Mouse (Mus musculus): ENCODE measurements around the gene Gm21103. TPM values are rescaled to one million over a fixed set of nuclear protein-coding genes. Genes with fewer than 3 reads are reported as not detected.
"Not testable (repeated sequence)": the region's sequence is repeated elsewhere in the genome, so short reads cannot be mapped to it uniquely, and the experiment has no call there.

Gene Gm21103
- not detected in 2 replicates for polyA plus RNA-seq (2014; fragmentation: Nextera tagmentation; extraction: Ambion mirVana)

DNA sequence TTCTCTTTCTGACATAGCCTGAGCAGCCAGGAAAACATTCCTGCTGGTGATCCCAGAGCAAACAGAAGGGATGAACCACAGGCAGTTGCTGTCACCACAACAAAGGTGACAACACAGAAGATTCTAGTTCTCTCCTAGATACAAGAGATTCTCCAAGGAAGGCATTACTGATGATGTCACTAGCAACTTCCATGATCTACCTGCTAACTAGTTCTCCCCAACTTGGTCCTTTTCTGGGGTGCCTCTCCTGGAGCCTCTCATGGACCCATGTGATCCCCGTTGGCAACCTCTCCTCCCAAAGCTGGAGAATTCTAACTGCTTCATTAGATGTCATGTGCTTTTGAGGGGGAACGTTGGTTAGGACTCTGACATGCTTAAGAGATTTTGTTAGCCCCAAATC is at the start of gene Gm21103:
Gene Gm21103, minus strand, starts transcription at position 101 of the 400 bp plus-strand sequence.
- not testable (repeated sequence) for H3K4me3 ChIP-seq (ENCODE audit: low read depth, low read length); H3K36me3 ChIP-seq (replicated peaks; ENCODE audit: control insufficient read depth, insufficient read depth, low read depth, low read length); ATAC-seq (replicated peaks; ENCODE audit: insufficient number of reproducible peaks, low FRiP score, low TSS enrichment, low read depth); H3K9ac ChIP-seq (replicated peaks; ENCODE audit: low read length); H3K4me2 ChIP-seq (ENCODE audit: low read depth, low read length); H3K4me1 ChIP-seq (ENCODE audit: control insufficient read depth, insufficient read depth, low read length); DNase-seq (ENCODE audit: low spot score); H3K9me3 ChIP-seq (replicated peaks; ENCODE audit: control insufficient read depth, low read length); H3K27ac ChIP-seq (replicated peaks; ENCODE audit: low read depth, low read length); H3K27me3 ChIP-seq (ENCODE audit: control insufficient read depth, insufficient read depth, low read length)
- 88% methylated on average over 2 of the region's 2 CpGs for WGBS

- not testable (repeated sequence) for H3K27ac ChIP-seq (replicated peaks; ENCODE audit: low read depth, low read length); H3K36me3 ChIP-seq (replicated peaks; ENCODE audit: control insufficient read depth, insufficient read depth, low read depth, low read length); DNase-seq (ENCODE audit: low spot score); H3K4me3 ChIP-seq (ENCODE audit: low read depth, low read length); H3K9me3 ChIP-seq (replicated peaks; ENCODE audit: control insufficient read depth, low read length); H3K9ac ChIP-seq (replicated peaks; ENCODE audit: low read length); H3K4me1 ChIP-seq (ENCODE audit: control insufficient read depth, insufficient read depth, low read length); H3K4me2 ChIP-seq (ENCODE audit: low read depth, low read length); H3K27me3 ChIP-seq (ENCODE audit: control insufficient read depth, insufficient read depth, low read length); ATAC-seq (replicated peaks; ENCODE audit: insufficient number of reproducible peaks, low FRiP score, low TSS enrichment, low read depth)
- WGBS = no CpG with 5 or more reads among the region's 10 CpGs
Observed at GRCm38 (mm10) chr14:6343578-6343977, 38.9 kb upstream of the Gm21103 start, which contains the start of gene Gm3618. Gm3618 (minus strand) TSS chr14:6343678.

DNA sequence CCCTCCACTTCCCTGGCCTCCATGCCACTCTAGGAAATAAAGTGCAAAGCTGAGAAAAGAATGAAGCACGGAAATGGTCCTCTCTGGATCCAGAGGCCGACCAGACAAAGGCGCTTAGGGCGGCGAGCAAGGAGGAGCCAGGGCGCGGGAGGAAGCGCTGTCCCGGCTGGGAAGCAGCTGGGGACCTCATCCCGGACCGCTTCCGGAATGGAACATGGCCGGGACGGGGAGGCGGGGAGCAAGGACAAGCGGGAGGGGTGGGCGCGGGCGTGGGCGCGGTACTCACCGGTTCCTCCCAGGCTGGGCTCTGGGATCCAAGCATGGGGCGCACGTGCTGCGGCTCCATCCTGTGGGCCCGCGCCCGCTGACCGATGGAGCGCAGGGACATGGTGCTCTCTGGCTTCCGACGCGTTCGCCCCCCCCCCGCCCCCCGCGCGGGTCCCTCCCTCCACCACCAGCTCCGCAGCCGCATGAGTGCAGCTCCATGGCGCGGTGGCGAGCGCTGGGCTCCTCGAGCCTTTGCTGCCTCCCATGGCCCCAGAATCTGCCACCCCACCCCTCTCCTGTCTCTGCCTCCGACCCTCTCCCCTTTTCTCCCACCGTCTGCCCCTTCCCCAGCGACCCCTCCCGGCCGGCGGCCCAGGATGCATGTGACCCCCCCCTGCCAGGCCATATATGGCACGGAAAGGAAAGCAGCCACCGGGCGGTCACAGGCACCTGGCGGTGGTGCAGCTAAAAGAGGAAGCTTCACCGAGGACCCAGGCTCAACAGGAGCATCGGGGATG is 17.5 kb downstream of the Gm21103 start, which contains the start of gene Gm3411:
Gene Gm3411, minus strand, starts transcription at position 320 of the 785 bp plus-strand sequence.
- peak; percentile 44 for DNase-seq (ENCODE audit: low spot score)
- Histone ChIP-seq H3K9ac (replicated peaks; ENCODE audit: low read length) (peak within 1 kb of the TSS; percentile 60), H3K4me2 (ENCODE audit: low read depth, low read length) (peak within 1 kb of the TSS; percentile 56), H3K4me3 (ENCODE audit: low read depth, low read length) (peak within 1 kb of the TSS; percentile 40)
- not testable (repeated sequence) for H3K9me3 ChIP-seq (replicated peaks; ENCODE audit: control insufficient read depth, low read length); H3K27ac ChIP-seq (replicated peaks; ENCODE audit: low read depth, low read length); H3K36me3 ChIP-seq (replicated peaks; ENCODE audit: control insufficient read depth, insufficient read depth, low read depth, low read length); H3K27me3 ChIP-seq (ENCODE audit: control insufficient read depth, insufficient read depth, low read length); H3K4me1 ChIP-seq (ENCODE audit: control insufficient read depth, insufficient read depth, low read length); ATAC-seq (replicated peaks; ENCODE audit: insufficient number of reproducible peaks, low FRiP score, low TSS enrichment, low read depth)
- WGBS = under 1% methylated on average over 44 of the region's 57 CpGs

Other genes with a start within 250 kb of the Gm21103 start
- not detected in 2 replicates for gene Gm6337, start 246.6 kb downstream of the Gm21103 start, polyA plus RNA-seq (2014; fragmentation: Nextera tagmentation; extraction: Ambion mirVana)
- 1.3 and 2.2 TPM in 2 replicates for gene Gm8206, start 210.9 kb downstream of the Gm21103 start, polyA plus RNA-seq (2014; fragmentation: Nextera tagmentation; extraction: Ambion mirVana)
- 2.8 and 4.3 TPM in 2 replicates for gene Gm3468, start 196.2 kb downstream of the Gm21103 start, polyA plus RNA-seq (2014; fragmentation: Nextera tagmentation; extraction: Ambion mirVana)
- gene Gm3476, start 179.0 kb downstream of the Gm21103 start, polyA plus RNA-seq (2014; fragmentation: Nextera tagmentation; extraction: Ambion mirVana) = not detected in 2 replicates
- gene Gm21560, start 85.6 kb downstream of the Gm21103 start, polyA plus RNA-seq (2014; fragmentation: Nextera tagmentation; extraction: Ambion mirVana) = not detected in 2 replicates
- 1.5 and 2.3 TPM in 2 replicates for gene Gm3411, start 17.6 kb downstream of the Gm21103 start, polyA plus RNA-seq (2014; fragmentation: Nextera tagmentation; extraction: Ambion mirVana)
- not detected in 2 replicates for gene Gm3618, start 38.8 kb upstream of the Gm21103 start, polyA plus RNA-seq (2014; fragmentation: Nextera tagmentation; extraction: Ambion mirVana)
- 0.27 TPM in 1 of 2 replicates, not detected in the other for gene Gm16440, start 85.5 kb upstream of the Gm21103 start, polyA plus RNA-seq (2014; fragmentation: Nextera tagmentation; extraction: Ambion mirVana)
- 1.8 and 2.1 TPM in 2 replicates for gene Gm3591, start 107.6 kb upstream of the Gm21103 start, polyA plus RNA-seq (2014; fragmentation: Nextera tagmentation; extraction: Ambion mirVana)
- gene Gm3594, start 139.8 kb upstream of the Gm21103 start, polyA plus RNA-seq (2014; fragmentation: Nextera tagmentation; extraction: Ambion mirVana) = not detected in 2 replicates
- not detected in 2 replicates for gene Gm8356, start 232.4 kb upstream of the Gm21103 start, polyA plus RNA-seq (2014; fragmentation: Nextera tagmentation; extraction: Ambion mirVana)

Data from embryonic facial prominence, embryonic 11.5 days (tissue).